Comparison of ENCODE assay signal across 7 mouse cellular contexts in genomic region chr8:122282035-122282358, GRCm38 (mm10). TPM values are rescaled to one million over a fixed set of nuclear protein-coding genes. Genes with fewer than 3 reads are reported as not detected.
DNase-seq lines count a peak whose midpoint lies in the region; ATAC-seq lines count a peak whose summit lies in the region.

Zfpm1 (plus strand) TSS chr8:122282141.

- peak within 1 kb of the TSS; percentile 63; the same call in 1 of the 2 replicates for H3K27ac ChIP-seq in embryonic facial prominence, embryonic 14.5 days (replicated peaks; ENCODE audit: low read depth, low read length)
- peak within 1 kb of the TSS; percentile 56 for H3K27ac ChIP-seq in hindbrain, embryonic 11.5 days (ENCODE audit: low read depth, low read length)
- peak within 1 kb of the TSS; percentile 97 for H3K27ac ChIP-seq in liver, embryonic 16.5 days (ENCODE audit: low read length)

- no peaks in the 10 kb centered on the region for H3K9me3 ChIP-seq in megakaryocyte, embryonic 14.5 days
- H3K9me3 ChIP-seq in embryonic facial prominence, embryonic 14.5 days (ENCODE audit: control insufficient read depth, low read length) = no peaks in the 10 kb centered on the region
- H3K9me3 ChIP-seq in hindbrain, embryonic 11.5 days (ENCODE audit: control insufficient read depth, low read length) = no peaks in the 10 kb centered on the region
- H3K9me3 ChIP-seq in liver, embryonic 16.5 days (replicated peaks; ENCODE audit: control insufficient read depth, low read length) = no peaks in the 10 kb centered on the region

- ATAC-seq in megakaryocyte, adult 5-6 weeks (ENCODE audit: poor library complexity, severe bottlenecking) = no peak
- ATAC-seq in embryonic facial prominence, embryonic 14.5 days (ENCODE audit: low read depth) = no peak
- ATAC-seq in hindbrain, embryonic 11.5 days (ENCODE audit: low FRiP score) = no peak
- ATAC-seq in liver, embryonic 16.5 days (ENCODE audit: low read depth) = no peak
- ATAC-seq in granulocyte monocyte progenitor cell, adult 5-6 weeks (replicated peaks; ENCODE audit: poor library complexity, severe bottlenecking) = no peak

- H3K36me3 ChIP-seq in megakaryocyte, embryonic 14.5 days (replicated peaks; ENCODE audit: low read length) = peaks cover 42% of the 10 kb centered on the region
- H3K36me3 ChIP-seq in embryonic facial prominence, embryonic 14.5 days (ENCODE audit: control insufficient read depth, insufficient read depth, low read length) = no peaks in the 10 kb centered on the region
- H3K36me3 ChIP-seq in hindbrain, embryonic 11.5 days (ENCODE audit: control insufficient read depth, insufficient read depth, low read length) = no peaks in the 10 kb centered on the region
- H3K36me3 ChIP-seq in liver, embryonic 16.5 days (ENCODE audit: control insufficient read depth, insufficient read depth) = no peaks in the 10 kb centered on the region

- peak within 1 kb of the TSS; percentile 98 for H3K4me3 ChIP-seq in megakaryocyte, embryonic 14.5 days (replicated peaks)
- peak within 1 kb of the TSS; percentile 71 for H3K4me3 ChIP-seq in embryonic facial prominence, embryonic 14.5 days (ENCODE audit: low read depth, low read length)
- peak within 1 kb of the TSS; percentile 65 for H3K4me3 ChIP-seq in hindbrain, embryonic 11.5 days (ENCODE audit: low read depth, low read length)
- H3K4me3 ChIP-seq in liver, embryonic 16.5 days (ENCODE audit: low read depth, low read length) = peak within 1 kb of the TSS; percentile 93

- no peaks in the 10 kb centered on the region for H3K27me3 ChIP-seq in megakaryocyte, embryonic 14.5 days (replicated peaks)
- peaks cover 24% of the 10 kb centered on the region for H3K27me3 ChIP-seq in embryonic facial prominence, embryonic 14.5 days (replicated peaks; ENCODE audit: control insufficient read depth, insufficient read depth, low read length)
- peaks cover 20% of the 10 kb centered on the region for H3K27me3 ChIP-seq in hindbrain, embryonic 11.5 days (ENCODE audit: control insufficient read depth, insufficient read depth, low read length)
- H3K27me3 ChIP-seq in liver, embryonic 16.5 days (ENCODE audit: control insufficient read depth, insufficient read depth, low read depth, low read length) = no peaks in the 10 kb centered on the region

- H3K4me1 ChIP-seq in megakaryocyte, embryonic 14.5 days = peaks cover 76% of the 10 kb centered on the region
- peaks cover 27% of the 10 kb centered on the region for H3K4me1 ChIP-seq in embryonic facial prominence, embryonic 14.5 days (ENCODE audit: control insufficient read depth, insufficient read depth, low read length)
- peaks cover 15% of the 10 kb centered on the region for H3K4me1 ChIP-seq in hindbrain, embryonic 11.5 days (replicated peaks; ENCODE audit: control insufficient read depth, insufficient read depth, low read length)
- peaks cover 50% of the 10 kb centered on the region for H3K4me1 ChIP-seq in liver, embryonic 16.5 days (ENCODE audit: control insufficient read depth, low read depth, low read length)

- H3K9ac ChIP-seq in embryonic facial prominence, embryonic 14.5 days (ENCODE audit: low read depth, low read length) = peak within 1 kb of the TSS; percentile 76
- H3K9ac ChIP-seq in hindbrain, embryonic 11.5 days (ENCODE audit: low read depth, low read length) = peak within 1 kb of the TSS; percentile 70
- H3K9ac ChIP-seq in liver, embryonic 16.5 days (ENCODE audit: low read depth, low read length) = peak within 1 kb of the TSS; percentile 98

- no peak for DNase-seq in embryonic facial prominence, embryonic 14.5 days (ENCODE audit: low spot score)
- no peak for DNase-seq in hindbrain, embryonic 11.5 days (ENCODE audit: low spot score)
- no peak for DNase-seq in retina, postnatal 1 day

- no CpG with 5 or more reads among the region's 60 CpGs for WGBS in embryonic facial prominence, embryonic 14.5 days
- 0% methylated on average over 43 of the region's 60 CpGs for WGBS in hindbrain, embryonic 11.5 days
- under 1% methylated on average over 30 of the region's 60 CpGs for WGBS in liver, embryonic 16.5 days (ENCODE audit: insufficient replicate concordance)

- H3K4me2 ChIP-seq in embryonic facial prominence, embryonic 14.5 days (ENCODE audit: low read depth, low read length) = peak within 1 kb of the TSS; percentile 99
- H3K4me2 ChIP-seq in hindbrain, embryonic 11.5 days (replicated peaks; ENCODE audit: low read depth, low read length) = peak within 1 kb of the TSS; percentile 98
- H3K4me2 ChIP-seq in liver, embryonic 16.5 days (ENCODE audit: low read depth, low read length) = peak within 1 kb of the TSS; percentile 94

RNA-seq across cellular contexts. Expression of gene Zfpm1, which starts in this region (rescaled TPM):
- polyA plus RNA-seq in megakaryocyte, embryonic 14.5 days (2012; ENCODE audit: insufficient read depth, low replicate concordance) = 1,238 and 3,030 TPM in 2 replicates
- total RNA-seq in megakaryocyte, adult 5-6 weeks (2015) = 4.3 and 4.5 TPM in 2 replicates
- 4.8 and 5.6 TPM in 2 replicates for total RNA-seq in megakaryocyte, adult 5-6 weeks (2017)
- polyA plus RNA-seq in embryonic facial prominence, embryonic 14.5 days (2014; fragmentation: Nextera tagmentation; extraction: Ambion mirVana) = 1.7 and 1.9 TPM in 2 replicates
- 1.6 and 1.9 TPM in 2 replicates for polyA plus RNA-seq in hindbrain, embryonic 11.5 days (2014; fragmentation: Nextera tagmentation; extraction: Ambion mirVana)
- polyA plus RNA-seq in liver, embryonic 16.5 days (2015; fragmentation: Nextera tagmentation; extraction: Ambion mirVana) = 6.8 and 8.1 TPM in 2 replicates
- 1.7 and 3.4 TPM in 2 replicates for total RNA-seq in granulocyte monocyte progenitor cell, adult 5-6 weeks (2014; fragmentation: Nextera tagmentation)
- 5.5 and 7.9 TPM in 2 replicates for total RNA-seq in granulocyte monocyte progenitor cell, adult 5-6 weeks (2017)

Comparison
In these comparisons a context has a peak if more than half of its experiments do, and no peak if none do; other contexts are left out.
1. RNA of gene Zfpm1 (polyA plus RNA-seq): 1,238 to 3,030 TPM in megakaryocyte, embryonic 14.5 days; 6.8 to 8.1 TPM in liver, embryonic 16.5 days, 1.6 to 1.9 TPM in hindbrain, embryonic 11.5 days and 1.7 to 1.9 TPM in embryonic facial prominence, embryonic 14.5 days; every median in the first group is over 100 times any median in the second.
2. Peak in every context shown above with its lines, with median percentiles within 50 percentile points of each other: H3K4me3 ChIP-seq, H3K27ac ChIP-seq, H3K4me2 ChIP-seq and H3K9ac ChIP-seq.